Mouse (Mus musculus): Measurements from ENCODE around the gene Plxdc2.

Gene Plxdc2

DNA sequence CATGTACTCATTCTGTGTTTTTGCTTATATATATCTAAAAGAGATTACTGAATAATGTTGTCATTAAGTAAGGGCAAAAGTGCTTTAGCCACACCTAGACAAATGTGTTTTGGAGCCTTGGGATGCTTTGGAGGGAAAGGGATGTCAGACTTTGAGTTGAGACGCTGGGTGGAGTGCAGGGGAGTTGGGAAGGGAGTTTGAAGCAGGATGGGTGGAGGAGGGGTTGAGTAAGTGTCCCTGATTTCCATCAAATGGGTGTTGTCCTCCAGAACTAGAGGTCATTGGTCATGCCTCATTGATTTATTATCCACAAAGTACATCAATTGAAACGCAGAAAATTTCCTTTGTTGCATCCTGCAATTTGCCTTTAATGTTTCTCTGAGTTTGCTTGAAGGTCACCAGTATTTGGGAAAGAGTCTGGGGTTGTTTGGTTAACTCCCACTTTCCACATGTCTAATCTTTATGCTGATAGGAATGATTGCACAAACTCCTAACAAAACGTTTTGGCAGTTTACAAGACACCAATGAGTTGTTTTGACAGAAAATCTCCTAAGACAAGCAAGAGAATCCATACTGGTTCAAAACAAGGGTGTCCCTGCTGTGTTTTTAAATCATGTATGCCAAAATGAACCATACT is 58.4 kb downstream of the Plxdc2 start:
- DNase-seq (ENCODE audit: low read depth), result no peak

DNA sequence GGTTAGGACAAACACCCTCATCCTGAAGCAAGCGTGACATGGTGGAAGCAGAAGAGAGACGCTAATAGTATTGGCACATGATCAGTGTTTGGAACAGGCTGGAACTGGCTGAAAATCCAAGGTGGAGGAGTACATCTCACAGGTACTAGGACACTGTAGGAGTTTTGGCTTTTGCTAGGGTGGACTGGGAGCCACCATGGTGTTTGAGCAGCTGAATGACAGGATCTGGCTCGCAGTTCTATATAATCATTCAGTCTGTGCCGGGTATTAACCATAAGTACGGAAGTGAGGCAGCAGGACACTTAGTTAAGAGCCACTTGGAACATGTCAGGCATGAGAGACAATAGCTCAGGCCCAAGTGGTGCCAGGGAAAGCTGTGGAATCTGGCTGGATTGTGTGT is 82.9 kb downstream of the Plxdc2 start:
- no peak for DNase-seq (ENCODE audit: low read depth)

DNA sequence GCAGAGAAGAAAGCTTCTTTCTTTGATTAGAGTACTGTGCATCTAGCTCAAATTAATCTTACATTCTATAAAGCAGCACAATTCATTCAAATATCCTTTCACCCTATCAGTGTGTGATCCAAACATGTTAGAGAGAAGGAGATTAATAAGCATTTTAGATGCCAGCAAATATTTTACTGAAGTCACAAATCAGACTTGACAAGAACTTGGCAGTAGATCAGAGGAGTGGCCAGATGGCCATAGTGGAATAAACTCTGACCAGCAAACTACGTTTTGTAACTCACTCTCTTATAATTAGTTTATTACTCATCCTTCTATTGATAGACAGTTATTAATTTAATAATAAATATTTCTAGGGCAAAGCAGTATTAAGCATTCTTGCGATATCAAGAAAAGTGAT is 86.5 kb downstream of the Plxdc2 start:
- DNase-seq (ENCODE audit: low read depth), result no peak

DNA sequence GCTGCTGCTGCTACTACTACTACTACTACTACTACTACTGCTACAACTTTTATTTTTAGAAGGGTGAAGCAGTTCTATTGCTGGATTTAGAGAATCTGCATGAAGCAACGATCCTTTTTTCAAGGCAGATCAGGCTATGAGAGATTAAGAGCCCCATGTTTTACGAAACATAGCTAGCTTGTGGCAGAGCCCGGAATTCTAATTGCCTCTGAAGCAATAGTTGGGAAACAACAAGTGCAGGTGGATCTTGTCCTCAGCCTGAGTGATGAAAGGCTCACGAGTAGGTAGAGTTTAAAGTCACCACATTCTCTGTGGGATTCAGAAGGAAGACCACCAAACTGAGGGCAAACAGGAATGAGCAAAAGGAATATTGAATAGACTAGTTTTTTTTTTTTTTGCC is 91.8 kb downstream of the Plxdc2 start:
- DNase-seq (ENCODE audit: low read depth), result no peak

DNA sequence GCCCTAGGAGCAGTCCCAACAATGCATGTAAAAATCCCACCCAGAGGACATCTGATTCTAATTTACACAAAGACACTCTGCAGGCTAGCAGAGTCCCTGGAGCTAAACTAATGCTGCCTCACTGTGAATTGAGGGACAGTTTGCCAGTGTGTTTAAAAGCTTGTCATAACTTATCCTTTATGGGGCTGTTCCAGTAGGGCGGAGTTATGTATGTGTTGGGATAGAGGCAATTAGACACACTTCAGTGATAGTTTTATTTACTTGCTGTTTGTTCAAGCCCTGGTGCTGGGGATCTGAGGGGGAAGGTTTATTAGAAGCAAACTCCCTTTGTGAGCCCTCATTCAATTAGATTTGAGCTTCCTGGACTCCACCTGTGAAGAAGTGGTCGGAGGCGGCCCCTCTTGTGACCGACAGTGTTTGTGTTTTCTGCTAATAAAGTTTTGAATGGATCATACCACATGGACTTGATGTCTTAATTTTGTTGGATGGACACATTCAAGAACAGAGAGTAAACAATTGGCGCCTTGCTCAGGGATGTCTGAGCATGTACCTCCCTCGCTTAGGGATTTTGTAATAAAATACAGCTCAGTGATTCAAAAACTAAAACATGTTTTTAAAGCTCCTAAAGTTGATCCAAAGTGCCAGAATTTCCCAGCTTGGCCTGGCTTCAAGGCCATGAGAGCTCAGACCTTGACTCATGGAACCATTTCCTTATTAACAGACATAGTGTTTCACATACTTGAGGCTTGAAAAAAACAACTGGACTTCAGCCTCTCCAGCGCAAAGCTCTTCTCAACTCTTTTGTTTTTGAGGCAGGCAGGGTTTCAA is 94.9 kb downstream of the Plxdc2 start:
- DNase-seq (ENCODE audit: low read depth), result no peak

DNA sequence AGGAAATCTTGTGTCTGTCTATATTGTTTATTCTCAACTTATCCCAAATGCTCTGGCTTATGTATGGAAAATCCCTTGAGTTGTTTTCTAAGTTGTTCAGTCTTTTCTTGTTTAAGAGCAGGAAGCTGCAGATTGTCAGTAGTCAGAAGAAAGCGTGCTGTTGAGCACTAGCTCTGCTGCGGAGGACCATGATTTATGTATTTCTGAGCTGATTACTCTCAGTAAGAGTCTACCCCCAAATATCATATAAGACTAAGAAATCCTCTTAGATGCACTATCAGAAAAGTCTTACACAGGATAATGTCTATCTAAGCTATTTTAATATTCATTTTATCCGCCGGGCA is 95.5 kb downstream of the Plxdc2 start:
- DNase-seq (ENCODE audit: low read depth), result no peak

DNA sequence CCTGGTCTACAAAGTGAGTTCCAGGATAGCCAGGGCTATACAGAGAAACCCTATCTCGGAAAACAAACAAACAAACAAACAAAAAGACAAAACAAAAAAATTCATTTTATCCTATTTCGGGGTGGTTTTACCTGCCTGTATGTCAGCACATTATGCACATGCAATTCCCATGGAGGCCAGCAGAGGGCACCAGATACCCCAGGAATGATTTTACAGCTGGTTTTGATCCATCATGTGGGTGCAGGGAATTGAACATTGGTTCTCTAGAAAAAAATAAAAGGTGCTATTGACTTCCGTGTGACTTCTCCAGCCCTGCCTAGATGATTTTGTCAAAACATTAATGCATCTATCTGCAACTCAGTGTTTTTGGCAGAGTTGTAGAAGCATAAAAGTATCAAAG is 96.0 kb downstream of the Plxdc2 start:
- DNase-seq (ENCODE audit: low read depth), result peak; percentile 40

DNA sequence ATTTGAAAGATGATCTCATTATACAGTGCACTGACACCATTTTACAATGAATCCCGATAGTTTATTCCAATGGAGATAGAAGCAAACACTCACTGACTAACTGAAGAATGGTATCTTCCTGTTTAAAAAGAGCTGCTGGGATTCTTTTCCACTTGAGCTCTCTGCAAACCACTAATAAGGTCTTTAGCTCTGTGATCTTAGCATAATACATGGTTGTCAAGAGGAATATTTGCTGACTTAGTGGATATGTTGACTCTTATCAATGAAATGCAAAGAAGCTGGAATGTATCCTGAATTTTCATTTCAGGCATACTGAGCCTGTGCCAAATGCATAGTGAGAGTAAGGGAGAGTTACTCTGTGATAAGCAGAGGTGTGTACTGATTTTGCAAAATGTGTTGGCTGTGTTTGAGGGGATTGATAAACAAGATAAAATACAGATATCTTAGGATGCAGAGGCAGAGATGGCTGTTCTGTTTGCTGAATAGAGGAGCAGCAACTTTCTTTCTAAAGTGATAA is 100.2 kb downstream of the Plxdc2 start:
- DNase-seq (ENCODE audit: low read depth), result no peak

DNA sequence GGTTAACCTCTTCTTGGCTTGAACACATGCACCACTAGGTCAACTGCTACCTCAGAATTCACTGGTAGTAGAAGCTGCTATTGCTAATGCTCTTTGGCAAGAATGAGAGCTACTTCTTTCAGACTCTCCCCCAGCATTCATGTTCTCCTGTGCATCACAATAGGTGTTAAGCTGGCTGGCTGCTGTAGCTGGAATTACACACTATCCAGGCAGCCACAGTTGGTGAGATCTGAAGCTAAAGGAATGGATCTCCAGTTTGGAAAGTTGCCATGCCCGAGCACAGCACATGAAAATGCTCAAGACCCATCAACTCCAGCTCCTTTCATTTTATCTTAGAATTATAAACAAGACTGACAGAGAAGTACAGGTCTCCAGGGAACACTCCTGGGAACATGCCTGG is 103.4 kb downstream of the Plxdc2 start:
- no peak for DNase-seq (ENCODE audit: low read depth)

DNA sequence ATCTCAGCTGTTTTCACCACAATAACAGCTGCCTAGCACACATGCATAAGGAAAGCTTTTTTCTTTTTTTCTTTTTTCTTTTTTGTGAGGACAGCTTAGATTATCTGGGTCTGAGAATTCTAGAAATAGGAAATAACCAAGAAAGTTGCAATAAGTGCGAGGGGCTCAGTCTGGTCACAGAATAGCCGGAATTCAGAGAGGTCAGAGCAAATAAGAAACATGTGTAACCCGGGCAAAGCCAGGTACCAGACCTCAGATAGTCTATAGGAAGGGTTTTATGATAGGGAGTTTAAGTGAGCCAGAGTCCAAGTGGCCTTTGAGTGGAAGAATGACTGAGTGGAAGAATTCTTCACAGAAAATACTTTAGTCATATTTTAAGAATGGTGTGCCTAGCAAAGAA is 114.0 kb downstream of the Plxdc2 start:
- no peak for DNase-seq (ENCODE audit: low read depth)

DNA sequence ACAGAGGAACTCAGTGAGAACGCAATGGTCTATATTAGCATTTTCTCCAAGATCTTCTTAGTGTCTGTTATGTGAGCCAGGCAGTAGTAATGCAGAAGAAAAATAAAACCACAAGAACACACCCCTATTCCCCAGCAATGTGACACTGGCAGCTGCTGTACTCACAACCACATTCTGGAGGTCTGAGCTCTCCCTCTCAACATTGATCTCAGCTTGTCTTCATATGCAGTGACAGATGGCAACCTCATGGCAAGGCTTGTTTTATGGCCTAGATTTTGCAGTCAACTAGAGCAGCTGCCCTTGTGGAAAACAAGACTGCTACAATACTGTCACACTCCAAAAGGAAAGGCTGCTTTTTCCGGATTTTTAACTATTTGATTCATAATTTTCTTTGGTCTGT is 127.8 kb downstream of the Plxdc2 start:
- DNase-seq (ENCODE audit: low read depth), result no peak

DNA sequence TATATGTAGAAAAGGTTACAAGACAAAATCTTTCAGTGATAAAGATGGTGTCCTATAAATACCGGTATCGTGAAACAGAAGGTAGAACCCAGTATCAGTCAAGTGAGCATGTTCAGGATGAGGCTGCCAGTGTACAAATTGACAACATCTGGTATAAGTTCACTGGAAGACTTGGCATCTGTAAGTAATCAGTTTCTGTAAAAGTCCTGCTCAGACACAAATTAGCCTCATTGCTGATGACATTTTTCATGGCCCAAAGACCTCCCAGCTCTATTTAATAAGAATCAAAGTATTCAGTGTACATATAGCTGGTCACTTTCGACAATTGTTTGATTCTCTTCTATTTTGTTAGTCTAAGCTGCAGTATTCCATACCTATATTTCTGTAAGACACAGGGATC is 129.9 kb downstream of the Plxdc2 start:
- no peak for DNase-seq (ENCODE audit: low read depth)

DNA sequence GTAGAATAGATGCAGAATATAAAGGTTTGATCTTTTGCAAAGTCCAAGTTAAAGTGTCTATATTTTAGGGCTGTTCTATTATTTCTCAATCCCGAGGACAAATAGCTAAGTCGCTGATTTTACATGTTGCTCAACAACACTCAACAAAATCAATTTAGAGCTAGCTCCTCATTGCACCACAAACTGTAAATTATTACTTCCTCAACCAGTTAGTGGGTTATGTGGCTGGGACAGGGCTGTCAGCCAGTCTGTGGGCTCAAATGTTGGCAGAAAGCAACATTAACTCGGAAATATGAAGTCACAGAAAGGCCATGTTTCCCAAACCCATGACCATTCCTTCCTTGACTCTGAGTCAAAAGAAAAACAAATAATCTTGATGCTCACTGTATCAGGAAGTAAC is 135.1 kb downstream of the Plxdc2 start:
- no peak for DNase-seq (ENCODE audit: low read depth)

DNA sequence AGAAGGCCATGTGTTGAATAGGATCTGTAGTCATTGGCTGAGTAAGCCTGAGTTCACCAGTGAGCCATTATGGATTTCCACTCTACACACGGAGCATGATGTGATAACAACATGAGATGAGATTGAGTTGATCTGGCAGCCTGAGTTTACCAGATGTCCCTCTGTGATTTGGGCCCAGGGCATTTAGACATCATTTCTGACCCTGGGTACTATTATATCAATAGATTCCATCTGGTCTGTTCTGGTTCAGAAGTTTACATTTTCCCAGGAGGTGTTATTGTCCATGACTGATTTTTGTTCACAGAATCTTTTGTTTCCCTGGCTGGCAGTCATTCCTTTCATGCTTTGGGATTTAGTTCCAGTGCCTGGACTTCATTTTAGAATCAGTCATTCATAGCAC is 146.7 kb downstream of the Plxdc2 start:
- DNase-seq (ENCODE audit: low read depth), result no peak

DNA sequence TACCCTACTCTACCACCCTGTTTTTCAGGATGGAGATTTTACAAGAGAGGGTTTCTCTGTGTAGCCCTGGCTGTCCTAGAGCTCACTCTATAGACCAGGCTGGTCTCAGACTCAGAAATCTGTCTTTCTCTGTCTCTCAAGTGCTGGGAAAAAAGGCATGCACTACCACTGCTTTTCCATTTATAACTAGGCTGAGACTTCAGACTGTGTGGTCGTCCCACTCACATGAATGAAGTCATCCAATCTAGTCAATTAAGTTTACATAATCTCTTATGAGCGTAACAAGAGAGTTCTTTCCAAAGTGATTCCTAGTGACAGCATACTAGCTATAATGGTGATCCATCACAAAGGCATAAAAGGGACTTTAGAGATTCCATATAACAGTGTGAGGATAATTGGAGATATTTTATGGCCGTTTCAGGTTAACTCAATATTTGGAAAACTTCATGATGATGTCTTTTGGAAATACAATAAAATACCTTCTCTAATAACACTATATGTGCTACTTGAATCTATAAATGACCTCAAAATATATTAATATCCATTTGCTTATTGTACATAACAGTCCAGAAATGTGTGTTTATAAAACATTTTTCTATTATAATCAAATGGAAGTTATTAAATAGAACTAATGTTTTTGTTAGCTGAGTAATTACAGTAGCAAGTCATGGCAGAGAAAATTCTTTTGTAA is 151.6 kb downstream of the Plxdc2 start:
- DNase-seq (ENCODE audit: low read depth), result no peak

DNA sequence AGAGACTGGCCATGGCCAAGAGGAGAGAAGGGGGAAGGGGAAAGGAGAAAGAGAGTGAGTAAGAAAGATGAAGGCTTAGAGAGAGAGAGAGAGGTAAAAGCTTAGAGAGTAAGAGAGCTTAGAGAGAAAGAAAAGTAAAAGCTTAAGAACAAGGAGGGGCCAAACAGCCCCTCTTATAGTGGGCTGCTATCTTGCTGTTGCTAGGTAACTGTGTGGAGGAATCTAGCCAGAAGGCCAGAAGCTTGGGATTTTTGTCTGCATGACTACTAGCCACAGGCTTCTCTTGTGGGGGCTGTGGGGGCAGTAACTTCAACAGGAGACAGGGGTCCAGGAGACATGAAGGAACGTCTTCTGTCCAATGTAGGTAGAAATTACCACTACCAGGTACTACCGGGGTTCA is 162.0 kb downstream of the Plxdc2 start:
- no peak for DNase-seq (ENCODE audit: low read depth)

DNA sequence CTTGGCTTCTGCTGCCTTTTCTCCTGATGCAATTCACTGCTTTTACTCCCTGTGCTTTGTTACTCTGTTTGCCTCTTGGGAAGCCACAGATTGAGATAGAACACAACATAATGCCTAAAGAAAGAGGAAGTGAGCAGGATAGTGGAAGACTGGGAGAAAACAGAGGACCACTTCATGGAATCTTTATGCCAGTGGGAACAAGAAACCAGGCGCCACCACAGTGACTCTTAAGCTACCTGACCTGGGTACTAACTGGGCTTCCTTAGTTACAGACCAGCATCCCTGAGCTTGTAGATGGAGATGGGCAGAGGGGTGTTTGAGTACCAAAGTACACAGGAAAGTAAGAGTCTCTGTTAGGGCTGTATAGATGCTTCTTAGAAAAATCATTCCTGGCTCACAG is 167.3 kb downstream of the Plxdc2 start:
- no peak for DNase-seq (ENCODE audit: low read depth)

DNA sequence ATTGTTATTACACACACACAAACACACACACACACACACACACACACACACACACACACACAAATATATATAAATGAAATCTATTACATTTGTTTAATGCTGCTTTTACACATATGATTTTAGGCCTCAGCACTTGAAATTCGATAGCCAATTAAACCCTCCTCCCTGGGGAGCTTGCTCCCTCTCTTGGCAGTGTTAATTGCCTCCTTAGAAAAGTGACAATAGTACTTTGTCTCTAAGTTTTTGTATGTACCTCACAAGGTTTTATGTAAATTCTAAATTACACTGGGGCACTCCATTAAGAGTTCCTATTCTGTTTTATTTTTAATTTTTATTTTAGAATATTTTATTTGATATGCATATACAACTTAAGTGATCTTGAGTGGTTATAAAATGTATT is 176.1 kb downstream of the Plxdc2 start:
- DNase-seq (ENCODE audit: low read depth), result no peak

DNA sequence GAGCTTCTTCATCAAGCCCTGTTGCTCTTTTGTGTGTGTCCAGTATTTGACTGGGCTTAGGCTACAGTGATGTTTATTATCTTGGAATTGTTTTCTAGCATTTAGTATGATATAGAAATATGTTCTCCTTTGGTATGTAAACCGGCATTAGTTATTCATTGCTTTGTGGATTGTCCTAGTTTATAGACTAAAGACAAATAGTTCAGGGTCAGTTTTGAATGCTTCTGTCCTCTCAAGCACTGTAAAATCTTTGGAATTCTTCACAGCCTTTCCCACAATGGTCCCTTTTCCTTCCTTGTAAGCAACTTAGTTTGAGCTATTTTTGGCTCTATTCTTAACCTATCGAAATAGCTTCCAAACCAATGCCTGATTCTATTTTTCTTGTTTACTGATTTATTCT is 178.5 kb downstream of the Plxdc2 start:
- DNase-seq (ENCODE audit: low read depth), result no peak

DNA sequence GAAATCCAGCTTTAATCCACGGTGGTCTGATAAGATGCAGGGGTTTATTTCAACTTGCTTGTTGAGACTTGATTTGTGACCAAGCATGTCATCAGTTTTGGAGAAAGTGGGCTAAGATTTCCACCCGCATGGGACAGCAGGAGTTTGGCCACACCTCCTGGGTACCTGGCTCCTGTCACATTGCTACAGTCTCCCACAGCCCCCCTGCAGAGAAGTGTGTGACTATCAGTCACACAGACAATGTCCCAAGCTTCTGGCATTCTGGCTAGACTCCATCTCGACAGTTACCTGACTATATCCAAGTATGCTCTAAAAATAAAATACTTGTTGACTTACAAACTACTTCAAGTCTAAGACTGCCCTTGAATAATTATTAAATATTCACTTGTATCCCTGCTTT is 185.1 kb downstream of the Plxdc2 start:
- no peak for DNase-seq (ENCODE audit: low read depth)

DNA sequence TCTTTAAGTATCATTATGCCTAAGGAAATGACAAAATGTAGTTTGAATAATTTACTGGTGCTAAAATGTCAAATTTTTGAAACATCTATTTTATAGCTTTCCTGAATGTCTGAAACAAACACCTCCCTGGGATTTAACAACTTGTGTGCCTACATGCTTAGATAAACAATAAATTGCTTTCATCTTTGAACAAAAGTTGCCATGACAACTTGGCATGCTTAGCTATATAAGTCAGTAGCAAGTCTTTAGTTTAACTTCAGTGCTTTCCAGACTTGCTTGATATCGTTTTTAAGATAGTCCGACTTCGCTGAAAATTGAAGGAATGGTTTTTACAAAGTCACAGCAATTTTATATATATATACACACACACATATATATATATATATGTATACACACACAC is 189.1 kb downstream of the Plxdc2 start:
- no peak for DNase-seq (ENCODE audit: low read depth)

DNA sequence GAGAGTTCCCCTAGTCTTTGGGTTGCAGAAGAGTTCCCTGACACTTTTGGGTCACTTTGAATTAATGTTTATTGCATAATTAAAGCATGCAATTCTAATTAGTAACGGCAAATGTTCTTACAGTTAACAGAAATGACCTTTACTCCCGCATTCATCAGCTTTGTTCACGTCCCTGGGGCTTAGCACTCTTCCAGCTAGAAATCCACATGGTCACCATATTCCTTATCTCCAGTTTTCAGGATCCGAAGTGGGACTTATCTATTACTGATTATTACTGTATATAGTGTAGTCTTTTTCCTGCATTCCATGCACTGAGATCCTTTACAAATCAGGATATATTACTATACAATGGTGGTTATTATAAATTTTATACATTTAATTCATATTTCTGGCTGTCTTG is 203.2 kb downstream of the Plxdc2 start:
- DNase-seq (ENCODE audit: low read depth), result no peak

DNA sequence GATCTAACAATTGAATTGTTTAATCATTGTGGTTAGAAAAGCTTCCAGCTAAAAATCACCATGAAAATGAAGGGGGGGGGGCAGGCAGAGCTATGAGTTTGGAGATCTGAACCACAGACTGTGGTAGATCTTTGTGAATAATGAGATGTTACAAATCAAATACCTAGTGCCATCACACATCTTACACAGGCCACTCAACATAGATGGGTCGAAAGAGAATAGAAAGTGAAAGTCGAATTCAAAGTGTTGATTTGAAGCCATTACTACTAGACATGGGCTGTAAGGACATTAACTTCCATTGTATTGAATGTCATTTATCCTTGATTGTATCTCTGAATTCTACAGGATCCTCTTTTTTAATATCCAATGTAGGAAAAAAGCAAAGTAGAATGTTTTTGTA is 212.2 kb downstream of the Plxdc2 start:
- peak; percentile 33 for DNase-seq (ENCODE audit: low read depth)

Measured in naive thymus-derived CD4-positive, alpha-beta T cell, adult 2 months (primary cell).